Mouse (Mus musculus) stomach, embryonic 14.5 days (tissue): ENCODE data around the gene Nr3c2. TPM values are rescaled to one million over a fixed set of nuclear protein-coding genes. Genes with fewer than 3 reads are reported as not detected.

ENCODE experiments used
- ATAC-seq: fragments of 200-750 bp; cut with Nextera tagmentation; 2 replicates; pipeline ENCODE4 v1.8.0; 2017; ENCODE audit warnings: low read depth, moderate TSS enrichment; ENCODE audit not compliant: insufficient number of reproducible peaks, insufficient read depth, low FRiP score
- H3K27ac ChIP-seq: fragments of 300-500 bp; sonication (generic); 2 replicates; pipeline ENCODE4 v1.5.1; 2014; ENCODE audit warnings: mild to moderate bottlenecking, low read length, moderate library complexity, mixed read lengths
- H3K27me3 ChIP-seq: fragments of 300-500 bp; sonication (generic); 2 replicates; pipeline ENCODE4 v1.6.1; 2014; ENCODE audit warnings: low read length, control low read depth, mixed read lengths; ENCODE audit not compliant: control insufficient read depth, insufficient read depth
- H3K36me3 ChIP-seq: fragments of 300-500 bp; sonication (generic); 2 replicates; pipeline ENCODE4 v1.6.1; 2014; ENCODE audit warnings: mild to moderate bottlenecking, control low read depth, low read length, moderate library complexity, mixed read lengths; ENCODE audit not compliant: control insufficient read depth, insufficient read depth
- H3K4me1 ChIP-seq: fragments of 300-500 bp; sonication (generic); 2 replicates; pipeline ENCODE4 v1.6.1; 2014; ENCODE audit warnings: low read length, control low read depth, mixed read lengths; ENCODE audit not compliant: control insufficient read depth, insufficient read depth
- H3K4me2 ChIP-seq: fragments of 300-500 bp; sonication (generic); replicated peaks from 2 replicates; pipeline ENCODE4 v1.6.1; 2014; ENCODE audit warnings: low read depth, low read length, control low read depth
- H3K4me3 ChIP-seq: fragments of 300-500 bp; sonication (generic); 2 replicates; pipeline ENCODE4 v1.5.1; 2014; ENCODE audit warnings: low read depth, low read length, control low read depth
- H3K9ac ChIP-seq: fragments of 300-500 bp; sonication (generic); replicated peaks from 2 replicates; pipeline ENCODE4 v1.6.1; 2014; ENCODE audit warnings: low read depth, mild to moderate bottlenecking, control low read depth, low read length, moderate library complexity, mixed read lengths
- H3K9me3 ChIP-seq: fragments of 300-500 bp; sonication (generic); 2 replicates; pipeline ENCODE4 v1.6.1; 2016; ENCODE audit warnings: low read depth, low read length, control low read depth; ENCODE audit not compliant: control insufficient read depth
- WGBS: fragments of 180-500 bp; shearing (Covaris S2); extraction: QIAGEN DNeasy Blood & Tissue Kit; methylation state at CpG from one replicate; pipeline ENCODE4 v1.1.7; 2014; 5-methylcytosine and 5-hydroxymethylcytosine counted together
- polyA plus RNA-seq: library from polyadenylated mRNA; unstranded; fragments of >200 nt; fragmentation: Nextera tagmentation; extraction: Ambion mirVana; gene quantifications from 2 replicates; pipeline ENCODE4 v1.2.1, GENCODE M21; 2014

Nr3c2 gene
- polyA plus RNA-seq, 1 experiment from 2014 or later, result 2.9 TPM

DNA sequence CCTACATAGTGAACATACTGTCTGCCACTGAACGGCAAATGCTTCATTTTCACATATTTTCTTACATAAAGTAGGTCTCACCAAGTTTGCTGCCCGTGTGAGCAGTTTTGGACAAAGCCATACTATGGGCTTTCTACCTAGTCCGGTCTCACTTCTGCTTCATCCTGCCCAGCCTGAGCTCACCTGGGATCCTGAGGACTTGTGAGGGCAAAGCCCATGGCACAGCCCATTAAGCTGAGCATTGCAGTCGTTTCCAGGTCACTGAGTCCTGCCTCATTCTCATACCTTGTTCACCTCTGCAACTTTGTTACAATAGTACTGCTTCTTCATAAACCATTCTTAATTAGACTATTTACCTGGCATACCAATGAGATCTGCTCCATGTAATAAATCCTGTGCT lies 276.2 kb downstream of the Nr3c2 start:
- H3K9ac ChIP-seq, result no peak overlapping the region
- ATAC-seq, result no peak
- WGBS, result 89% methylated on average over 4 of the region's 4 CpGs

GRCm38 (mm10) chr8:77176343-77176742 lies 277.1 kb downstream of the Nr3c2 start:
- H3K27me3 ChIP-seq, result no peaks in the 10 kb centered on the region
- H3K9me3 ChIP-seq, result no peaks in the 10 kb centered on the region
- H3K9ac ChIP-seq, result no peak overlapping the region
- H3K27ac ChIP-seq, result no peak overlapping the region
- no peak for ATAC-seq
- H3K4me3 ChIP-seq, result no peak overlapping the region
- no peaks in the 10 kb centered on the region for H3K36me3 ChIP-seq
- no peaks in the 10 kb centered on the region for H3K4me1 ChIP-seq
- WGBS, result 76% methylated on average over 4 of the region's 4 CpGs
- no peak overlapping the region for H3K4me2 ChIP-seq

More for the DNA sequence above, 276.2 kb downstream of the Nr3c2 start:
- no peaks in the 10 kb centered on the region for H3K36me3 ChIP-seq
- no peak overlapping the region for H3K4me2 ChIP-seq
- H3K4me1 ChIP-seq, result no peaks in the 10 kb centered on the region
- H3K9me3 ChIP-seq, result no peaks in the 10 kb centered on the region
- no peak overlapping the region for H3K27ac ChIP-seq
- no peak overlapping the region for H3K4me3 ChIP-seq
- H3K27me3 ChIP-seq, result no peaks in the 10 kb centered on the region

DNA sequence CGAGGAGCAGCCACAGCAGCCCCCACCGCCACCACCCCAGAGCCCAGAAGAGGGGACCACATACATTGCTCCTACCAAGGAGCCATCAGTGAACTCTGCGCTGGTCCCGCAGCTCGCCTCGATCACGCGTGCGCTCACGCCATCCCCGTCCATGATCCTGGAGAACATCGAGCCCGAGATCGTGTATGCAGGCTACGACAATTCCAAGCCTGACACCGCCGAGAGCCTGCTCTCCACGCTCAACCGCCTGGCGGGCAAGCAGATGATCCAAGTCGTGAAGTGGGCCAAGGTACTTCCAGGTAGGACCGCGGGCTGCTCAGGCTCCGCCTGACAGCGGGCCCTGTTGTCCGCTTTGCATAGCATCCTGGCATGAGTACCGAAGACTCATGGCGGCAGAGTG lies 286.6 kb downstream of the Nr3c2 start:
- Histone ChIP-seq H3K4me2 (no peak overlapping the region), H3K4me1 (no peaks in the 10 kb centered on the region), H3K27ac (no peak overlapping the region), H3K9ac (no peak overlapping the region), H3K4me3 (no peak overlapping the region), H3K36me3 (no peaks in the 10 kb centered on the region), H3K27me3 (no peaks in the 10 kb centered on the region), H3K9me3 (no peaks in the 10 kb centered on the region)
- ATAC-seq, result no peak
- WGBS, result 90% methylated on average over 28 of the region's 28 CpGs

DNA sequence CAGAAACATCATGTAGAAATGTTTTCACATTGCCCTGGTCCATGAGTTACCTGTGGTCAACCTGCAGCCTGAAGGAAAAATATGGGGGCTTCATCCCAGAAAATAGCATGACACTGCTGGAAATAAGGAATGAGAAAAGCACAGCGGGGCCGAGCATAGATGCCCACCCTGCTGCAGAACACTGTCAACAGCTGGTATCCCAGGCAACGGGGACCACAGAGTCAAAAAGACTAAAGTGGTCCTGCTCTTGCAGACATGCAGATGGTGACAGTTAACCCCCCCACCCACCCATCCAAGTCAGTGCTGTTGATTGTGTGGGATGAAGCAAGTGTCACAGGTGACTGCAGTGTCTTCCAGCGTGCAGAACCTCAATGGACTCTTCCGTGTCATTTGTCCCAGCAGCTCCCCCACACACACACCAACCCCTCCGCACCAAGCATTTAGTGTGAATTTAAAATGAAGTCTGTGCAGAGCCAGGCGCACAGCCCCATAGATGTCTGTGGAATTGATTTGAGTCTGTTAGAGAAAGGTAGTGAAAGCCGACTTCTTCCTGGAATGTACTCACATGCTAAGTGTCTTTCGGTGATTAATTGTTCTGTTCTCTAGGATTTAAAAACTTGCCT lies 287.8 kb downstream of the Nr3c2 start:
- Histone ChIP-seq H3K4me2 (no peak overlapping the region), H3K36me3 (no peaks in the 10 kb centered on the region), H3K9ac (no peak overlapping the region), H3K9me3 (no peaks in the 10 kb centered on the region), H3K4me1 (no peaks in the 10 kb centered on the region), H3K4me3 (no peak overlapping the region), H3K27me3 (no peaks in the 10 kb centered on the region), H3K27ac (no peak overlapping the region)
- 72% methylated on average over 9 of the region's 9 CpGs for WGBS
- no peak for ATAC-seq

DNA sequence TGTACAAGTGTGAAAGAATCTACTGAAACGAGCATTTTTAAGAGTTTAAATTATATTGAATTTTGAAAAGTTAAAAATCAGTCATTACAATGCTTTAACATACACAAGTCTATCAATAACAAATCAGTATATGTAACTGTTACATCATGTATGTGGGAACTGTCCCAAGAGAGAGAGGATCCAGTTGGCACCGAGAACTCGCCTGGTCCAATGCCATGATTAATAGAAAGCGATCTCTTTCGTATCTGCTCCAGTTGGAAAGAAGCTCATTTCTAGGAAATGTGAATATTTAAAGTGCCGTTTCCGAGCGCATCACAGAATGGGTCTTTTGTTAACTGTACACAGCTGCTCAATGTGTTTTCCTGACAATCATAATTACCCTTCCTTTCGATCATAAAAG lies 288.5 kb downstream of the Nr3c2 start:
- Histone ChIP-seq H3K27me3 (no peaks in the 10 kb centered on the region), H3K4me1 (no peaks in the 10 kb centered on the region), H3K27ac (no peak overlapping the region), H3K36me3 (no peaks in the 10 kb centered on the region), H3K9me3 (no peaks in the 10 kb centered on the region), H3K4me3 (no peak overlapping the region), H3K9ac (no peak overlapping the region), H3K4me2 (no peak overlapping the region)
- ATAC-seq, result no peak
- WGBS, result 68% methylated on average over 9 of the region's 9 CpGs

- H3K36me3 ChIP-seq, result no peaks in the 10 kb centered on the region
- no peak overlapping the region for H3K4me3 ChIP-seq
- no peaks in the 10 kb centered on the region for H3K27me3 ChIP-seq
- H3K27ac ChIP-seq, result no peak overlapping the region
- ATAC-seq, result no peak
- WGBS, result 56% methylated on average over 4 of the region's 4 CpGs
- H3K4me2 ChIP-seq, result no peak overlapping the region
- H3K4me1 ChIP-seq, result no peaks in the 10 kb centered on the region
- H3K9ac ChIP-seq, result no peak overlapping the region
- H3K9me3 ChIP-seq, result peaks cover 2% of the 10 kb centered on the region; the same call in 1 of the 2 replicates
These were observed 289.1 kb downstream of the Nr3c2 start for GRCm38 (mm10) chr8:77188298-77188697.

DNA sequence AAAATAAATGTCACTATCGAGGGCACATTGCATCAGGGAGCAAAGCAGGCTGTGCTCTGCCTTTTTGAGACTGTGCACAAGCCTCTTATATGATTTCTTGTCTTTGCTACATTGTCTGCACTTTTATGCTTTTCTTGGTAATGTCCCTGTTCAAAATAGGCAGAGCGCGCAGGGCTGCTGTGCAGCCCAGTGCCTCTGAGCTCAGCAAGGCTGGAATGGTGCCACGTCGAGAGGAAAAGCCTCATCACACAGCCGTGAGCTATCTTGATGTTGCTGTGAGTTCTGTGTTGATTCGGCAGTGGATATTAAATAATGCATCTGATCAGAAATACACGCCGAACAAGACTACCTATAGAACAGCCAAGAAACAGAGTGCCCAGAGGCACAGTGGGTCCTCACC lies 290.1 kb downstream of the Nr3c2 start:
- Histone ChIP-seq H3K36me3 (no peaks in the 10 kb centered on the region), H3K4me3 (no peak overlapping the region), H3K4me2 (no peak overlapping the region), H3K9ac (no peak overlapping the region), H3K9me3 (peaks cover 2% of the 10 kb centered on the region; the same call in 1 of the 2 replicates), H3K27me3 (no peaks in the 10 kb centered on the region), H3K4me1 (no peaks in the 10 kb centered on the region), H3K27ac (no peak overlapping the region)
- ATAC-seq, result no peak
- WGBS, result 83% methylated on average over 9 of the region's 9 CpGs

GRCm38 (mm10) chr8:77190393-77190792 lies 291.2 kb downstream of the Nr3c2 start:
- Histone ChIP-seq H3K27me3 (no peaks in the 10 kb centered on the region), H3K4me1 (no peaks in the 10 kb centered on the region), H3K27ac (no peak overlapping the region), H3K9ac (no peak overlapping the region), H3K4me3 (no peak overlapping the region), H3K4me2 (no peak overlapping the region), H3K36me3 (no peaks in the 10 kb centered on the region), H3K9me3 (peaks cover 2% of the 10 kb centered on the region; the same call in 1 of the 2 replicates)
- ATAC-seq, result no peak
- 85% methylated on average over 3 of the region's 3 CpGs for WGBS

DNA sequence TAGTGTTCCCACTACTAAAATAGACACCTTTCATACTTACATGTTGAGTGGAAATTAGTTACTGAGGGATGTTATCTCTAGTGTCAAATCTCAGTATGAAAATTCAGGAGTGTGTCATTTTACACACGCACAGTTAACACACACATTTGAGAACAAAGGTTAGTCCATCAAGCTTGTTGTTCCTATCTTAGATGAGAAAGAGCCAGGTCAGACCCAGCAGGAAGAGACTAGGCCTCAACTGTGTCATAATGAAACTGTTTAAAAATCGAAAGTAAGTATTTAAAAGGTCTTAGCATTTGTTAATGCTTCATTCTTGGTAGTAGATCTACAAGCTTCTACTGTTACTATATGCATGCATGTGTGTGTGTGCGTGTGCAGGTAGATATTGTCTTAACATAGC lies 310.1 kb downstream of the Nr3c2 start:
- Histone ChIP-seq H3K4me2 (no peak overlapping the region), H3K9ac (no peak overlapping the region), H3K9me3 (no peaks in the 10 kb centered on the region), H3K36me3 (no peaks in the 10 kb centered on the region), H3K4me1 (0 out of 2 replicates have a peak, but pooled peaks cover 6% of the 10 kb centered on the region), H3K27ac (no peak overlapping the region), H3K4me3 (no peak overlapping the region), H3K27me3 (no peaks in the 10 kb centered on the region)
- WGBS, result 85% methylated on average over 3 of the region's 3 CpGs
- ATAC-seq, result no peak
